Mouse (Mus musculus) midbrain, embryonic 13.5 days (tissue): ENCODE measurements around the gene Gm42417. TPM values are rescaled to one million over a fixed set of nuclear protein-coding genes. Genes with fewer than 3 reads are reported as not detected.
A peak's percentile ranks its signal among the peaks of the same experiment; 100 is the strongest.

Experiments
- ATAC-seq: fragments of 200-750 bp; cut with Nextera tagmentation; 2 replicates; pipeline ENCODE4 v1.8.0; 2017; ENCODE audit warnings: mild to moderate bottlenecking, moderate TSS enrichment, moderate library complexity
- H3K27ac ChIP-seq: fragments of 300-500 bp; sonication (generic); 2 replicates; pipeline ENCODE4 v1.5.1; 2015; ENCODE audit warnings: inconsistent platforms, mild to moderate bottlenecking, moderate library complexity
- H3K27me3 ChIP-seq: fragments of 300-500 bp; sonication (generic); 2 replicates; pipeline ENCODE4 v1.6.1; 2015; ENCODE audit warnings: mild to moderate bottlenecking, inconsistent platforms
- H3K36me3 ChIP-seq: fragments of 300-500 bp; sonication (generic); 2 replicates; pipeline ENCODE4 v1.6.1; 2015; ENCODE audit warnings: mild to moderate bottlenecking, inconsistent platforms
- H3K4me1 ChIP-seq: fragments of 300-500 bp; sonication (generic); replicated peaks from 2 replicates; pipeline ENCODE4 v1.6.1; 2015; ENCODE audit warnings: inconsistent platforms
- H3K4me2 ChIP-seq: fragments of 300-500 bp; sonication (generic); replicated peaks from 2 replicates; pipeline ENCODE4 v1.6.1; 2015; ENCODE audit warnings: moderate library complexity, mild to moderate bottlenecking, inconsistent platforms
- H3K4me3 ChIP-seq: fragments of 300-500 bp; sonication (generic); replicated peaks from 2 replicates; pipeline ENCODE4 v1.5.1; 2015; ENCODE audit warnings: mild to moderate bottlenecking, inconsistent platforms
- H3K9ac ChIP-seq: fragments of 300-500 bp; sonication (generic); replicated peaks from 2 replicates; pipeline ENCODE4 v1.6.1; 2015; ENCODE audit warnings: mild to moderate bottlenecking, inconsistent platforms
- H3K9me3 ChIP-seq: fragments of 300-500 bp; sonication (generic); 2 replicates; pipeline ENCODE4 v1.6.1; 2016; ENCODE audit warnings: mild to moderate bottlenecking, inconsistent platforms
- WGBS: fragments of 180-500 bp; shearing (Covaris S2); methylation state at CpG from one replicate; pipeline ENCODE4 v1.1.7; 2015; 5-methylcytosine and 5-hydroxymethylcytosine counted together
- polyA plus RNA-seq: library from polyadenylated mRNA; unstranded; fragments of >200 nt; fragmentation: Nextera tagmentation; extraction: Ambion mirVana; gene quantifications from 2 replicates; pipeline ENCODE4 v1.2.1, GENCODE M21; 2015

Gene Gm42417
- polyA plus RNA-seq, 1 experiment from 2014 or later, result not detected

DNA sequence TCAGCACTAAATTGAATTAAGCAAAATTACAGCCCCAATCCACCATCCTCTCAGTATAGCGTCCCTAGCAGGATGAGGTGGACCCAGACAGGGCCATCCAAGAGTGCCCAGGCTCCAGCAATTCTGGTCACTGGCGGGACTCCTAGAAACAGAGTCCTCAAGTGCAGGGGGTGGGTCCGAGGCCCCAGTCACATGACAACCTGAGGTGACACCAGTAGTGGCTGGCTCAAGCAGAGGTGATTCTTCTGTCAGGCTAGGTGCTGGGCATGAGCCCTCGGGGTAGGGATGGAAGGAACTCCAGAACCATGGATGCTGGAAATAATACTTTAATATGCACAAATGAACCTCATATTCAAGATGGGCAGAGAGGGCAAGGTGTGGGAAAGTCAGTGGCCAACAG lies 23.2 kb upstream of the Gm42417 start:
- 0 out of 2 replicates have a peak, but pooled peaks cover 4% of the 10 kb centered on the region for H3K27me3 ChIP-seq
- WGBS, result 77% methylated on average over 4 of the region's 4 CpGs
- no peak overlapping the region for H3K27ac ChIP-seq
- H3K4me3 ChIP-seq, result no peak overlapping the region
- H3K4me1 ChIP-seq, result peaks cover 21% of the 10 kb centered on the region
- no peaks in the 10 kb centered on the region for H3K9me3 ChIP-seq
- H3K4me2 ChIP-seq, result no peak overlapping the region
- no peaks in the 10 kb centered on the region for H3K36me3 ChIP-seq
- H3K9ac ChIP-seq, result no peak overlapping the region
- no peak for ATAC-seq

GRCm38 (mm10) chr1:36560903-36561302 lies 21.7 kb upstream of the Gm42417 start:
- Histone ChIP-seq H3K4me2 (no peak overlapping the region), H3K4me3 (no peak overlapping the region), H3K36me3 (no peaks in the 10 kb centered on the region), H3K27me3 (0 out of 2 replicates have a peak, but pooled peaks cover 4% of the 10 kb centered on the region), H3K9me3 (no peaks in the 10 kb centered on the region), H3K4me1 (peaks cover 12% of the 10 kb centered on the region), H3K9ac (no peak overlapping the region), H3K27ac (no peak overlapping the region)
- ATAC-seq, result no peak
- 71% methylated on average over 6 of the region's 6 CpGs for WGBS

- peaks cover 4% of the 10 kb centered on the region for H3K36me3 ChIP-seq
- 0 out of 2 replicates have a peak, but pooled peaks cover 4% of the 10 kb centered on the region for H3K27me3 ChIP-seq
- peaks cover 22% of the 10 kb centered on the region for H3K4me1 ChIP-seq
- no peak for ATAC-seq
- H3K9ac ChIP-seq, result no peak overlapping the region
- WGBS, result 73% methylated on average over 5 of the region's 5 CpGs
- H3K4me3 ChIP-seq, result no peak overlapping the region
- H3K4me2 ChIP-seq, result no peak overlapping the region
- H3K9me3 ChIP-seq, result no peaks in the 10 kb centered on the region
- H3K27ac ChIP-seq, result no peak overlapping the region
Observed at GRCm38 (mm10) chr1:36559888-36560287, 20.7 kb upstream of the Gm42417 start.

- no peaks in the 10 kb centered on the region for H3K9me3 ChIP-seq
- peaks cover 11% of the 10 kb centered on the region for H3K36me3 ChIP-seq
- 6% methylated on average over 4 of the region's 4 CpGs for WGBS
- H3K9ac ChIP-seq, result 0 out of 2 replicates have a peak overlapping the region, but pooled peaks have one; percentile 99
- ATAC-seq, result no peak
- 0 out of 2 replicates have a peak, but pooled peaks cover 4% of the 10 kb centered on the region for H3K27me3 ChIP-seq
- peaks cover 28% of the 10 kb centered on the region for H3K4me1 ChIP-seq
- peak overlapping the region; percentile 99 for H3K4me2 ChIP-seq
- H3K27ac ChIP-seq, result no peak overlapping the region
- peak overlapping the region; percentile 99 for H3K4me3 ChIP-seq
Observed at GRCm38 (mm10) chr1:36559256-36559655, 20.0 kb upstream of the Gm42417 start.

DNA sequence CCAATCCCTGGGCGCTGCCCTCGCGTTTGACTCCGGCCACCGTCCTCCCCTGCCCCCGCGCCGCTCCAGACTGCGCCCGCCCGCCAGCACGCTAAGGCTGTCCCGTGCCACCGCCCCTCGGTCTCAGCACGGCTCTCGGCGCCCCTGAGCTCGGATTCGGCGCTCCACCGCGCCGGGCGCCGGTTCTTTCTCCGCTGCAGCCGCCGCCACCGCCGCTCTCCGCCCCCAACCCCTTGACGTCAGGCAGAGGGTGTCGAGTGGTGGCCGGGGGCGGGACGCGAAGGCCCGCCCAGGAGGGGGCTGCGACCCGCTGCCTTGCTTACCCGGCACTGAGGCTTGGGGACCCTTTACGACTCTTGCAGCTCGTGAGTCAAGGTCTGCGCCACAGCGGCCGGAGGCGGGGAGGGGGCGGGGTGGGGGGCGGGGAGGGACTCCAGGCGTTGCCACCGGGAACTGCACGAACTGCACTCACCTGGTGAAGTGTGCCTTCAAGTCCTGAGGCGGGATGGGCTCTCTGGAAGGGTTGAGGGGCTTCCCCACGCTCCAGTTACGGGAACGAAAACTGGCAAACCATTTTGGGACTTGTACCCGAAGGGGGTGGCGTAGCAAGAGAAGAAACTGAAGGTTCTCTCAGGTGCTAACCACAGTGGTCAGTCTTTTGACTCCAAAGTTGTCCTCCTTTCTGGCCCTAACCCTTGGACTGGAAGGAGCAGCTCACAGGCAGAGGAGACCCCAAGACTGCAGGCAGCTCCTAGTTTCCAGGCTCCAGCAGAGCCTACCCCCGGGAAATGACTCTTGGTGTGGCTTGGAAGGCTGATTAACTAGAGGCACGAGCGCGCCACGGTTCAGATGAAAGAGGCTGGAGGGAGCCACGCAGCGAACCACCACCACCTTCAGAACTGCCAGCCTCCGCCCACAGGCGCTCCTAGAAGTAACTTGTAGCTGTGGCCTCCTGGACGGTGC lies 19.1 kb upstream of the Gm42417 start, which contains the start of gene Sema4c:
Gene Sema4c, minus strand, starts transcription at position 319 of the 963 bp plus-strand sequence.
- Histone ChIP-seq H3K4me1 (peaks cover 38% of the 10 kb centered on the region), H3K27me3 (0 out of 2 replicates have a peak, but pooled peaks cover 4% of the 10 kb centered on the region), H3K9ac (peak within 1 kb of the TSS; percentile 99), H3K9me3 (no peaks in the 10 kb centered on the region), H3K4me2 (peak within 1 kb of the TSS; percentile 99), H3K4me3 (peak within 1 kb of the TSS; percentile 99), H3K27ac (peak within 1 kb of the TSS; percentile 100), H3K36me3 (peaks cover 20% of the 10 kb centered on the region)
- WGBS, result under 1% methylated on average over 66 of the region's 69 CpGs
- peak; percentile 66 for ATAC-seq

DNA sequence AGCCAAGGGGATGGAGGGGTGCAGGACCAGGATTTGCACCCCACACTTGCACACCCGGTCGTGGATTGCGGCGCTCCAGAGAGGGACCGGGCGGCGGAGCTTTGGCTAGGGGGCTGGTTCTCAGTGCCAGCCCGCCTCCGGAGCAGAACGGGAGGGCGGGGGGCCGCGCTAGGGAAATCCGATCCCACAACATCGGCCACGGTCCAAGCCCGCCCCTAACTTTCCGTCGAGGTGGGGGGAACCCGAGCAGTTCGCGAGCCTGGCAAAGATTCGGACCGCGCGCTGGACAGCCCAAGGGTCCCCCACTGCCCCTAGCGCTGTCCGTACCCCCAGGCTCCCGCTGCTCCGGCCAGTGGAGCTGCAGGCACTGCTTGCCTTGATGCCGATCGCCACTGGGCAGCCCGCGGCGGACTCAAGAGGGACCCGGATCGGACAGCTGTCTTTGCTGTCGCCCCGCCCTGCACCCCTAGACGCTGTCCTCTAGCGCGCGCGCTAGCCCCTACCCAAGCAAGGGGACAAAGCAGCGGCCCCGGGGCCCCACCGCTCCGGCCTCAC lies 18.3 kb upstream of the Gm42417 start:
- H3K9ac ChIP-seq, result peak overlapping the region; percentile 99
- ATAC-seq, result peak; percentile 62
- H3K27ac ChIP-seq, result peak overlapping the region; percentile 100
- H3K9me3 ChIP-seq, result no peaks in the 10 kb centered on the region
- H3K36me3 ChIP-seq, result peaks cover 28% of the 10 kb centered on the region
- WGBS, result under 1% methylated on average over 48 of the region's 48 CpGs
- peaks cover 40% of the 10 kb centered on the region for H3K4me1 ChIP-seq
- peak overlapping the region; percentile 99 for H3K4me2 ChIP-seq
- peak overlapping the region; percentile 99 for H3K4me3 ChIP-seq
- H3K27me3 ChIP-seq, result 0 out of 2 replicates have a peak, but pooled peaks cover 4% of the 10 kb centered on the region

GRCm38 (mm10) chr1:36556553-36557456 lies 17.6 kb upstream of the Gm42417 start:
- under 1% methylated on average over 49 of the region's 52 CpGs for WGBS
- Histone ChIP-seq H3K4me2 (peak overlapping the region; percentile 99), H3K27me3 (0 out of 2 replicates have a peak, but pooled peaks cover 4% of the 10 kb centered on the region), H3K4me1 (peaks cover 45% of the 10 kb centered on the region), H3K36me3 (peaks cover 35% of the 10 kb centered on the region), H3K4me3 (peak overlapping the region; percentile 99), H3K9me3 (no peaks in the 10 kb centered on the region), H3K9ac (peak overlapping the region; percentile 99), H3K27ac (peak overlapping the region; percentile 100)
- ATAC-seq, result peak; percentile 75

DNA sequence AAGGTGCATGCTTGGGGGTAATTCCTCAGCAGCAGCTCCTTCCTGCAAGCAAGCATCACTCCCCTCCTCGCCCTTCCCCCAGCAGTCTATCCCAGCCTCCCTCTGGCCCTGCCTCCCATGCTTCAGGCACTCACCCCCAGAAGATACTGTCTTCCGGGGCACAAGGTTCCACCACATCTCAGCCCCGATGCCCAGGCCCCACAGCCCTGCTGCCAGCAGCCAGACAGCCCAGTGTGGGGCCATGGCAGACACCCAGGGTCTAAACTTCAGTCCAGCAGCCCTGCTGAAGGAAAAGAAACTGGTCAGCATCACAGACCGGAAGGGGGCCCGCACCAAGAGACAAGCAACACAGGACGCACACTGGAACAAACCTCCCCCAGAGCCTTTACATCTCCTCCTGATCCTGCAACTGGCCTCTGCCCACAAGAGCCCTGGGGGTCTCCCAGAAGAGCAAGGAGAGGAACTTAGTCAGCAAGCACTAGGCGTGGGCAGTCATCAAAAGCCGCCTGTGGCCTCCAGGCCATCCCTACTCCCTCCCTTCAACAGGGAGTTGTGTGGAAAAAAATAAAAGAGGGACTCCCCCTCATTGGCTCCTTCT lies 16.7 kb upstream of the Gm42417 start:
- ATAC-seq, result no peak
- Histone ChIP-seq H3K9me3 (no peaks in the 10 kb centered on the region), H3K27me3 (0 out of 2 replicates have a peak, but pooled peaks cover 4% of the 10 kb centered on the region), H3K4me2 (peak overlapping the region; percentile 99), H3K4me3 (peak overlapping the region; percentile 99), H3K9ac (peak overlapping the region; percentile 99), H3K36me3 (peaks cover 44% of the 10 kb centered on the region), H3K27ac (peak overlapping the region; percentile 100), H3K4me1 (peaks cover 50% of the 10 kb centered on the region)
- 3% methylated on average over 8 of the region's 8 CpGs for WGBS

DNA sequence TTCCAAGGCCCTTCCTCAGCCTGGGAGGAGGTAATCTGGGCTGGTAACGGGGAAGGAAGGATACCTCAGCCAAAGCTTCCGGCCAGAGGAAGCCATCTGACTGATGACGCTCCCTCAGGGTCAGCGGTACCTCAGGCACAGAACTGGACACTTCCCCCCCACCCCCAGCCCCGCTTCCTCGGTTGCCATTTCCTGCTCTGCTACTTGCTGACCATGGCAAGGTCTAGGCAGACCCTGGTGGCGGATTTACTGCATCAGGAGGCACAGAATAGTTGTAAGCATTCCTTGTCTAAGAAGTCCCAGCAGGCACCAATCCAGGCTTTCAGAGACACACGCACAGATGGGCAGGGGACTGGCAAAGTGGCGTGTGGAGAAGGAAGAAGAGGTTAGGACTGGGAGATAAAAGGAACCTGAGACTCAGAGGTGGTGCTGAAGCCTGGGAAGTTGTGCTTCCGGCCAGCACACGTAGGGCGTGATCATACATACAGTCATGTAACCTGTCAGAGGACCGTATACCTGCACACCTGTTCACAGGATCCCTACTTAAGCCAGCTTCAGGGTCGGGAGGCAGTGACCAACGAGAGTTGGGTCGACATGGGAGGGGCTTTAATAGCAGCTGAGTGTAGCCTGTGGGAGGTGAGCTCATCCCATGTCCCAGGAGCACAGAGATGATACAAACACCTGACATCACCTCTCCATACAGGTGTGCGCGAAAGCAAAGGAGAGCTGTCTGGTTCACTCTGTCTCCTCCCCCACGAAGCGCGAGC lies 15.6 kb upstream of the Gm42417 start:
- peak overlapping the region; percentile 100 for H3K27ac ChIP-seq
- no peak for ATAC-seq

GRCm38 (mm10) chr1:36552506-36552905 lies 13.3 kb upstream of the Gm42417 start:
- no peak overlapping the region for H3K9ac ChIP-seq
- no peaks in the 10 kb centered on the region for H3K9me3 ChIP-seq
- H3K4me3 ChIP-seq, result no peak overlapping the region
- 89% methylated on average over 16 of the region's 16 CpGs for WGBS
- H3K36me3 ChIP-seq, result peaks cover 70% of the 10 kb centered on the region
- H3K4me2 ChIP-seq, result no peak overlapping the region
- H3K27ac ChIP-seq, result no peak overlapping the region
- H3K27me3 ChIP-seq, result no peaks in the 10 kb centered on the region
- H3K4me1 ChIP-seq, result peaks cover 66% of the 10 kb centered on the region
- ATAC-seq, result no peak

More for the DNA sequence above, 15.6 kb upstream of the Gm42417 start:
- Histone ChIP-seq H3K9me3 (no peaks in the 10 kb centered on the region), H3K4me3 (peak overlapping the region; percentile 99), H3K9ac (peak overlapping the region; percentile 99), H3K36me3 (peaks cover 55% of the 10 kb centered on the region), H3K27me3 (0 out of 2 replicates have a peak, but pooled peaks cover 3% of the 10 kb centered on the region), H3K4me2 (peak overlapping the region; percentile 99), H3K4me1 (peaks cover 54% of the 10 kb centered on the region)
- 77% methylated on average over 21 of the region's 21 CpGs for WGBS
